Mouse (Mus musculus) heart, embryonic 16.5 days (tissue): Measurements from ENCODE around the gene Cyp2s1. TPM values are rescaled to one million over a fixed set of nuclear protein-coding genes. Genes with fewer than 3 reads are reported as not detected.

Source experiments
- ATAC-seq: fragments of 200-750 bp; cut with Nextera tagmentation; replicated peaks from 2 replicates; pipeline ENCODE4 v1.8.0; 2017; ENCODE audit warnings: moderate number of reproducible peaks; ENCODE audit not compliant: insufficient read depth, low FRiP score; ENCODE audit errors: extremely low read depth
- H3K27ac ChIP-seq: fragments of 300-500 bp; sonication (generic); 2 replicates; pipeline ENCODE4 v1.5.1; 2014; ENCODE audit warnings: mild to moderate bottlenecking, low read length, control low read depth, moderate library complexity
- H3K27me3 ChIP-seq: fragments of 300-500 bp; sonication (generic); 2 replicates; pipeline ENCODE4 v1.6.1; 2014; ENCODE audit warnings: low read length, mixed read lengths; ENCODE audit not compliant: control insufficient read depth, insufficient read depth
- H3K36me3 ChIP-seq: fragments of 300-500 bp; sonication (generic); 2 replicates; pipeline ENCODE4 v1.6.1; 2014; ENCODE audit not compliant: control insufficient read depth, insufficient read depth
- H3K4me1 ChIP-seq: fragments of 300-500 bp; sonication (generic); 2 replicates; pipeline ENCODE4 v1.6.1; 2014; ENCODE audit warnings: low read length, mixed read lengths; ENCODE audit not compliant: control insufficient read depth, insufficient read depth
- H3K4me2 ChIP-seq: fragments of 300-500 bp; sonication (generic); 2 replicates; pipeline ENCODE4 v1.6.1; 2014; ENCODE audit warnings: low read depth, mild to moderate bottlenecking, control low read depth, low read length
- H3K4me3 ChIP-seq: fragments of 300-500 bp; sonication (generic); 2 replicates; pipeline ENCODE4 v1.5.1; 2014; ENCODE audit warnings: mild to moderate bottlenecking, control low read depth, low read length
- H3K9ac ChIP-seq: fragments of 300-500 bp; sonication (generic); 2 replicates; pipeline ENCODE4 v1.6.1; 2014; ENCODE audit warnings: low read length, control low read depth
- H3K9me3 ChIP-seq: fragments of 300-500 bp; sonication (generic); replicated peaks from 2 replicates; pipeline ENCODE4 v1.6.1; 2016; ENCODE audit warnings: low read length; ENCODE audit not compliant: control insufficient read depth
- WGBS: fragments of 180-500 bp; shearing (Covaris S2); extraction: QIAGEN DNeasy Blood & Tissue Kit; methylation state at CpG from one replicate; pipeline ENCODE4 v1.1.7; 2014; 5-methylcytosine and 5-hydroxymethylcytosine counted together
- polyA plus RNA-seq: library from polyadenylated mRNA; unstranded; fragments of >200 nt; fragmentation: Nextera tagmentation; extraction: Ambion mirVana; gene quantifications from 2 replicates; pipeline ENCODE4 v1.2.1, GENCODE M21; 2015

Gene Cyp2s1
- 5.4 and 5.8 TPM in 2 replicates for polyA plus RNA-seq

DNA sequence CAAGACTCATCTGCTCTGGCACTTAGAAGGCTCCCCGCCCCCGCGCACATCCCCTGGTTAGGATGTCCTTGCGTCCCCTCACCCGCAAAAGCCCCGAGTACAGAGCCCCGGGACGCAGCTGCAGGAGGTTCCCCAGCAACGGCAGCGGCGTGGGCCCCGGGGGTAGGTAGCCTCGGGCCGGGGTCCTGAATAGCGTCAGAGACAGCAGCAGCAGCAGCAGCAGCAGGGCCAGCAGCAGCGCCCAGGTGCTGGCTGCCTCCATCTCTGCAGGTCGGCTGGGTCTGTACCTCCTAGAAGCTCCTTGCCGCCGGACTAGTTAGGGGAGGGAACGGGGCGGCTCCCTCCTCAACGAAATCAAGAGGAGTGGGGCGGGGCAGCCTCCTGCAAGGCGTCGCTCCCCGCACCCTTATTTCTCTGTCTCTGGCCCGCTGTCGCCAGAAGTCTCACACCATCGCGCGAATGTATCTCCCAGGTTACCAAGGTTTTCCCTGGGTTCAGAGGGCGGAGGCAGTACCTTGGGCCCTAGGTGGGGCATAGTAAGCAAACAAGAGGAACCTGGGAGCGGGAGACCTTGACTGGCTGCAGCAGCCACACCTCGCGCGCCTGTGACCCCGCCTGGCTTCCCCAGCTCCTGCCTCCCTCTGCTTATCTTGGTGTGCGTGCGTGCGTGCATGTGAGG, at the start of gene Cyp2s1:
TSS of gene Cyp2s1 (minus strand) at position 673 of the 679 bp plus-strand sequence.
- Histone ChIP-seq H3K4me3 (peak within 1 kb of the TSS; percentile 45), H3K9me3 (no peaks in the 10 kb centered on the region), H3K27ac (no peak within 1 kb of the TSS), H3K4me1 (peaks cover 7% of the 10 kb centered on the region; the same call in 1 of the 2 replicates), H3K9ac (peak within 1 kb of the TSS; percentile 22), H3K36me3 (no peaks in the 10 kb centered on the region), H3K27me3 (peaks cover 26% of the 10 kb centered on the region), H3K4me2 (peak within 1 kb of the TSS; percentile 85)
- peak; percentile 37; the same call in 1 of the 2 replicates for ATAC-seq
- under 1% methylated on average over 40 of the region's 40 CpGs for WGBS

DNA sequence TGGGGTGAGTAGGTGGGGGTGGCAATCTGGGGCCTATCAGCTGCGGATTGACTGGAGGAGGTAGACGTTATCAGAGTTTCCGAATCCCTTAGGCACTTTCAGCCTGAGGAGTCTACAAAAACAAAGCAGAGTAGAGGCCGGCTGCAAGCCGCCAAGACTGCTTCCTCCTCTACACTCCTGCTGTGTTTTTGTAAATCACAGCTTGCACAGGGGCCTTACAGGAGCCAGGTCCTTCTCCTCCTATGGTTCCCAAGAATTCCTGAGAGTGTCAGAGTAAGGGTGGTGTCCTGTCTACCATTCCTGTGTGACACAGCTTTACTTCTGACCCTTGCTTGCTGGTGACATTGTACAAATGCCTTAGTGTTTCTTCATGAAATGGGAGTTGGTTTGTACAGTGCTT, 48.1 kb upstream of the Cyp2s1 start:
- H3K4me1 ChIP-seq = no peaks in the 10 kb centered on the region
- 17% methylated on average over 5 of the region's 5 CpGs for WGBS
- H3K36me3 ChIP-seq = no peaks in the 10 kb centered on the region
- H3K27ac ChIP-seq = no peak overlapping the region
- no peak for ATAC-seq
- H3K9ac ChIP-seq = no peak overlapping the region
- peaks cover 2% of the 10 kb centered on the region; the same call in 1 of the 2 replicates for H3K9me3 ChIP-seq
- no peaks in the 10 kb centered on the region for H3K27me3 ChIP-seq
- H3K4me2 ChIP-seq = no peak overlapping the region
- H3K4me3 ChIP-seq = no peak overlapping the region

DNA sequence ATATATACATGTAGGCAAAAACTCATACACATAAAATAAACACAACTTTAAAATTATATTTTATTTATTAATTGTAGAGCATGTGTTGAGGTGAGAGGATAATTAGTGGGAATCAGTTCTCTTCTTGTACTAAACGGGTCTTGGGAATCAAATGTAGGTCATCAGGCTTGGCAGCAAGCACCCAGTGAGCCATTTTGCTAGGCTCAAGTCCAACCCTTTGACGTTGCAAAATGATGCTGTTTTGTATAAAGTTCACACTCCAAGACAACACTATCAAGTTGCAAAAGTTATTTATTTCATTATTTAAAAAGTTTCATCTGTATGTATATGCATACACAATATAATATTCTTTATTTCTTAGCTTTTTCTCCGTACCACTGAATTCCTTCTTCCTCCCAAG, 47.0 kb upstream of the Cyp2s1 start:
- no peak for ATAC-seq

DNA sequence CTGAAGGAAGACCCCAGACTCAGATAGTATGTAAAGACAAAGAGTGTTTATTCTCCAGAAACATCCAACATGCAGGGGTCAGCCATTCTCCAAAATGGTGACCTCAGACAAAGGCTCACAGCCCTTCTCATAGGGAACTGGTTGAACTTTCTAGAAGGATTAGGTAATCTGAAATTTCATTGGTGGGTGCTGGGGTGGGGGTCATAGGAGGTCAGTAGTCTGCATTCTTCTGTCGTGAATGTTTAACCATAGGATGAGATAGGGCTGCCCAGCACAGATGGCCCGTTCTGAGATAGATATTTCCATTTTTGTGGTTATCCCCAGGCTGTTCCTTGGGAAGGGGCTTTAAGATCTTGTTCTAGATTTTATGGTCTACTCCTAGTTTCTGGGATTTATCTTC, 45.7 kb upstream of the Cyp2s1 start:
- no peak for ATAC-seq
- 55% methylated on average over 2 of the region's 2 CpGs for WGBS
- Histone ChIP-seq H3K4me2 (no peak overlapping the region), H3K4me1 (no peaks in the 10 kb centered on the region), H3K9ac (no peak overlapping the region), H3K27ac (no peak overlapping the region), H3K27me3 (no peaks in the 10 kb centered on the region), H3K4me3 (no peak overlapping the region), H3K9me3 (0 out of 2 replicates have a peak, but pooled peaks cover 2% of the 10 kb centered on the region), H3K36me3 (no peaks in the 10 kb centered on the region)

More for the DNA sequence above, 47.0 kb upstream of the Cyp2s1 start:
- H3K9me3 ChIP-seq = peaks cover 2% of the 10 kb centered on the region; the same call in 1 of the 2 replicates
- no peak overlapping the region for H3K4me3 ChIP-seq
- no peaks in the 10 kb centered on the region for H3K4me1 ChIP-seq
- H3K27ac ChIP-seq = no peak overlapping the region
- H3K36me3 ChIP-seq = no peaks in the 10 kb centered on the region
- H3K4me2 ChIP-seq = no peak overlapping the region
- WGBS = 58% methylated on average over 3 of the region's 3 CpGs
- H3K27me3 ChIP-seq = no peaks in the 10 kb centered on the region
- no peak overlapping the region for H3K9ac ChIP-seq

DNA sequence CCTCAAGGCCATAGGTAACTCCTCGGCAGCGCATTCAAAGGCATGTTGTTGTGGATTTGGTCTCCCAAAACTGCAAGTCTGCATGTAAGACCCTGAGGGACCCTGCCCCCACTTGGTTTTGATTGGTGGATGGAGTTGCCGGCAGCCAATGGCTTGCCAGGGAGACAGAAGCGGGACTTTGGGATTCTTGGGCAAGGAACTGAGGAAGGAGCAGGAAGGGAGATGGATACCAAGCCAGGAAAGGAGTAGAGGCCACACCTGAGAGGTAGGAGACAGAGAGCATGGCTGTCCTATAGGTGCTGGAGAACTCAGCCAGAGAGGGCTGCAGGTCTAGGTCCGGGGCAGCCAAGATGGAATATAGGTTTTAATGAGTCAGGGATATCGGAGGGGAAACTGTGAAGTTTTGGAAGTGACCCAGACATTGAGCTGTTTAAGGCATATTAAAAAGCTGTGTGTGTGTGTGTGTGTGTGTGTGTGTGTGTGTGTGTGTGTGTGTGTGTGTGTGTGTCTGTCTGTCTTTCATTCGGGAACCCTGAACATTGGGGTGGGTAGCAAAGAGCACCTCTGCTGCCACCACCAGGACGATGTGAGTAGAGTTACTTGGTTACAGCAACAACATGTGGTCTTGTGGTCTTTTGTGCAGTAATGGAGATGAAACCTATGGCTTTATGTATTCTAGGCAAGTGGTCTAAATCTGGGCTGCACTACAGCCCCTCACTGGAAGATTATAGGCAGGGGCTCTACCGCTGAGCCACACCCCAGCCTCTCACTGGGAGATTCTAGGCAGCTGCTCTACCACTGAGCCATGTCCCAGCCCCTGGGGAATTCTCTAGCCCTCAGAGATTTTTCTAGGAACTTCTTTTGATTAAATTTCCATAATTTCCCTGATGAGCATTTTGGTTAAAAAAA, 43.5 kb upstream of the Cyp2s1 start:
- WGBS = 20% methylated on average over 9 of the region's 9 CpGs
- Histone ChIP-seq H3K9ac (no peak overlapping the region; the same call in 1 of the 2 replicates), H3K9me3 (no peaks in the 10 kb centered on the region), H3K4me3 (0 out of 2 replicates have a peak overlapping the region, but pooled peaks have one; percentile 5), H3K4me2 (peak overlapping the region; percentile 53), H3K36me3 (no peaks in the 10 kb centered on the region), H3K4me1 (no peaks in the 10 kb centered on the region), H3K27me3 (no peaks in the 10 kb centered on the region), H3K27ac (no peak overlapping the region)
- no peak for ATAC-seq

DNA sequence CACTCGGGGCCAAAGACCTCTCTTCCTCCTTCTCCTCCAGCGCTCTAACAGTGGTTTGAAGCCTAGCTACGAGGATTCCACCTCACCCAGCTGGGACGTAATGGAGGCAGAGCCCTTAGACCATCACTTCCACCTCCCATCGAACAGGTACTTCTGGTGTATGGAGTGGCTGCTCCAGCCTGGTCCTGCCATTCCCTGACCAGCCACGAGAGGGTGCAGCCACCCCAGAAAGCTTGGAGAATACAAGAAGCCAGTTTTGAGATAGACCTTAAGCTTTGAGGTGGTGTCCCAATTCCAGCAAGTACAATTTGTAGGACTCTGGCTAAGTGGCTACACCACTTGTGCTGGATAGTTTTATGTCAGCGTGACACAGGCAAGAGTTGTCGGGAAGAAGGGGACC, 38.4 kb upstream of the Cyp2s1 start:
- Histone ChIP-seq H3K4me1 (no peaks in the 10 kb centered on the region), H3K27ac (no peak overlapping the region), H3K36me3 (no peaks in the 10 kb centered on the region), H3K4me2 (no peak overlapping the region), H3K9ac (no peak overlapping the region), H3K9me3 (no peaks in the 10 kb centered on the region), H3K4me3 (no peak overlapping the region), H3K27me3 (no peaks in the 10 kb centered on the region)
- 27% methylated on average over 8 of the region's 8 CpGs for WGBS
- no peak for ATAC-seq

DNA sequence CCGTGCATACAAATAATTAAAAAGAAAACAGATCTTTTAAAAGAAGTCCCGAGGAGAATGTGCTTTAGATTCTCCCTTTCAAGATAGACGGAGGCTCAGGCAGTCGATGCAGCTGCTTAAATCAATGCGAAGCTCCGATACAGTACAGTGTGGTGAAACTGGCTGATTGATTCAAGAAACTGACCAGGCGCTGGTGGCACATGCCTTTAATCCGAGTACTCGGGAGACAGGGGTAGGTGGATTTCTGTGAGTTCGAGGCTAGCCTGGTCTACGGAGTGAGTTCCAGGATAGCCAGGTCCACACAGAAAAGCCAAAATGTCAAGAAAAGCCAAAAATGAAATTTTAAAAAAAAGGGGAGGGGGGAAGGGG, 31.7 kb upstream of the Cyp2s1 start:
- H3K27me3 ChIP-seq = no peaks in the 10 kb centered on the region
- peak overlapping the region; percentile 55 for H3K4me3 ChIP-seq
- ATAC-seq = no peak
- 22% methylated on average over 11 of the region's 11 CpGs for WGBS
- H3K4me2 ChIP-seq = peak overlapping the region; percentile 66
- no peaks in the 10 kb centered on the region for H3K36me3 ChIP-seq
- peak overlapping the region; percentile 17; the same call in 1 of the 2 replicates for H3K27ac ChIP-seq
- H3K9ac ChIP-seq = peak overlapping the region; percentile 70
- 0 out of 2 replicates have a peak, but pooled peaks cover 2% of the 10 kb centered on the region for H3K4me1 ChIP-seq
- no peaks in the 10 kb centered on the region for H3K9me3 ChIP-seq

DNA sequence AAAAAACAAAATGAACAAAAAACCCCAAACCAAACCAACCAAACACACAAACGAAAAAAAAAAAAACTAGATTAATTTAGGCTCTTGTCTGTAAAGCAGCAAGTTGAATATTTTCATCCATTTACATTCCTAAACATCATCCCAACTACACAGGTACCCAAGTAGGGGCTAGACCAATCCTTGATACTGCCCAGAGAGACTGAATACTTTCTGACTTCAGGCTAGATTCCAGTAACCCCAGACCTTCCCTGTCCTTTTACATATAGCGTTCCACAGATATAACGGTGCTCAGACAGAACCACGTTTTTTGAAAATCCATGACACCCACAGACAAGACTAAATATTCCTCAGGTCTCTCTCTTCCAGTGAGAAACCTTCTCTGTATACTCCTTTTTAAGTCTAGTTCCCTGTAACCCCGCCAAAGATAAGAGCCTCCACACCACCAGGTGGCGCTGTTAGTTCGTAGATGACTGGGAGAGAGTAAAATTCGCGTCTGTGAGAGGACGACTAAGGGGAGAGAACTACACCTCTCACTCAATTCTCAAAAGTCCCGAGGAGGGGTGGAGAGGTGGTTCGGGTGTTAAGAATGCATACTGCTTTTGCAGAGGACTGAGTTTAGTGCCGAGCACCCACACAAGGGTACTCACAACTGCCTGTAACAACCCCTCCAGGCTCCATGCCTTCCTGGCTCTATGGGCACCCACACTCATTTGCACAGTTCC, 31.2 kb upstream of the Cyp2s1 start:
- no peaks in the 10 kb centered on the region for H3K9me3 ChIP-seq
- H3K27ac ChIP-seq = peak overlapping the region; percentile 17; the same call in 1 of the 2 replicates
- ATAC-seq = peak; percentile 73

More for the DNA sequence above, 31.2 kb upstream of the Cyp2s1 start:
- H3K4me3 ChIP-seq = peak overlapping the region; percentile 55
- 0 out of 2 replicates have a peak, but pooled peaks cover 2% of the 10 kb centered on the region for H3K4me1 ChIP-seq
- 11% methylated on average over 13 of the region's 13 CpGs for WGBS
- H3K27me3 ChIP-seq = no peaks in the 10 kb centered on the region
- peak overlapping the region; percentile 66 for H3K4me2 ChIP-seq
- H3K36me3 ChIP-seq = no peaks in the 10 kb centered on the region
- peak overlapping the region; percentile 70 for H3K9ac ChIP-seq
